ENCODE assay signal across 9 mouse cellular contexts in genomic region chr15:101092121-101092828, GRCm38 (mm10). TPM values are rescaled to one million over a fixed set of nuclear protein-coding genes. Genes with fewer than 3 reads are reported as not detected.
DNase-seq lines count a peak whose midpoint lies in the region; ATAC-seq and TF ChIP-seq lines count a peak whose summit lies in the region.
"Had no signal": no experiment of that assay in that cellular context is flagged by ENCODE, and none has a peak within 500 bp of the region (broad histone marks: within the 10 kb centered on the region; RNA-seq: fewer than 3 reads in every experiment).

No protein-coding gene starts in this region.

- no peaks in the 10 kb centered on the region for H3K9me3 ChIP-seq in ES-Bruce4 (replicated peaks; ENCODE audit: control insufficient read depth, insufficient read depth, low read length, poor library complexity, severe bottlenecking)
- no peaks in the 10 kb centered on the region for H3K9me3 ChIP-seq in hindbrain, embryonic 13.5 days
- H3K9me3 ChIP-seq in liver, embryonic 14.5 days (ENCODE audit: control insufficient read depth, low read length) = no peaks in the 10 kb centered on the region
- H3K9me3 ChIP-seq: embryonic facial prominence, embryonic 15.5 days had no signal

- TF ChIP-seq POLR2A in ES-Bruce4 (IDR thresholded peaks at IDR 0.05; ENCODE audit: insufficient read depth, low read length) = no peak
- TF ChIP-seq POLR2A in brain, embryonic 14.5 days (IDR thresholded peaks at IDR 0.05; ENCODE audit: borderline replicate concordance, extremely low read depth, insufficient read depth, insufficient read length, poor library complexity, severe bottlenecking) = no peak

- WGBS in hindbrain, embryonic 13.5 days = 23% methylated on average over 14 of the region's 14 CpGs
- 31% methylated on average over 14 of the region's 14 CpGs for WGBS in liver, embryonic 14.5 days (ENCODE audit: insufficient replicate concordance)

- peaks cover 14% of the 10 kb centered on the region for H3K4me1 ChIP-seq in ES-Bruce4 (ENCODE audit: control insufficient read depth, insufficient read depth, low read length)
- H3K4me1 ChIP-seq in hindbrain, embryonic 13.5 days (replicated peaks) = peaks cover 39% of the 10 kb centered on the region
- no peaks in the 10 kb centered on the region for H3K4me1 ChIP-seq in liver, embryonic 14.5 days (replicated peaks; ENCODE audit: control insufficient read depth in 2 of 2, insufficient read depth in 2 of 2, low read length in 1 of 2)

- intact Hi-C loops in heart, postnatal 25 days (cut with DNase I) = no loop called here

- H3K4me2 ChIP-seq in hindbrain, embryonic 13.5 days = peak overlapping the region; percentile 35
- H3K4me2 ChIP-seq in liver, embryonic 14.5 days (ENCODE audit: low read depth) = no peak overlapping the region

- H3K27me3 ChIP-seq in ES-Bruce4 (ENCODE audit: control insufficient read depth, insufficient read depth, low read length, poor library complexity, severe bottlenecking) = no peaks in the 10 kb centered on the region
- no peaks in the 10 kb centered on the region for H3K27me3 ChIP-seq in hindbrain, embryonic 13.5 days
- H3K27me3 ChIP-seq in liver, embryonic 14.5 days (ENCODE audit: control insufficient read depth, insufficient read depth, low read length) = no peaks in the 10 kb centered on the region; the same call in 1 of the 2 replicates
- H3K27me3 ChIP-seq: embryonic facial prominence, embryonic 15.5 days had no signal

- peak; percentile 53 for DNase-seq in brain, embryonic 14.5 days (ENCODE audit: low read depth)
- no peak for DNase-seq in liver, embryonic 14.5 days (ENCODE audit: low read depth in 3 of 3, low spot score in 3 of 3)
- DNase-seq in adrenal gland, postnatal 10 days = no peak
- no peak for DNase-seq in heart, postnatal 25 days (ENCODE audit: low spot score)

- H3K9ac ChIP-seq in ES-Bruce4 (ENCODE audit: low read depth, poor library complexity, severe bottlenecking) = peak overlapping the region; percentile 85
- no peak overlapping the region for H3K9ac ChIP-seq in hindbrain, embryonic 13.5 days
- no peak overlapping the region for H3K9ac ChIP-seq in liver, embryonic 14.5 days (replicated peaks)
- H3K9ac ChIP-seq: embryonic facial prominence, embryonic 15.5 days had no signal

- no peaks in the 10 kb centered on the region for H3K36me3 ChIP-seq in ES-Bruce4 (ENCODE audit: control insufficient read depth, insufficient read depth, low read length, poor library complexity, severe bottlenecking)
- no peaks in the 10 kb centered on the region for H3K36me3 ChIP-seq in hindbrain, embryonic 13.5 days
- H3K36me3 ChIP-seq in liver, embryonic 14.5 days (replicated peaks; ENCODE audit: control insufficient read depth, insufficient read depth, low read depth) = no peaks in the 10 kb centered on the region
- H3K36me3 ChIP-seq: embryonic facial prominence, embryonic 15.5 days had no signal

- peak overlapping the region; percentile 62 for H3K27ac ChIP-seq in ES-Bruce4 (ENCODE audit: insufficient read depth, low read length)
- H3K27ac ChIP-seq in hindbrain, embryonic 13.5 days = peak overlapping the region; percentile 89
- H3K27ac ChIP-seq in liver, embryonic 14.5 days = no peak overlapping the region
- H3K27ac ChIP-seq: embryonic facial prominence, embryonic 15.5 days had no signal

- H3K4me3 ChIP-seq in ES-Bruce4 (ENCODE audit: low read depth, low read length) = peak overlapping the region; percentile 24
- H3K4me3 ChIP-seq in hindbrain, embryonic 13.5 days = no peak overlapping the region
- no peak overlapping the region for H3K4me3 ChIP-seq in liver, embryonic 14.5 days (ENCODE audit: insufficient read depth in 1 of 2, low read depth in 2 of 2, low read length in 2 of 2)
- H3K4me3 ChIP-seq: embryonic facial prominence, embryonic 15.5 days had no signal

- TF ChIP-seq CTCF in ES-Bruce4 (IDR thresholded peaks at IDR 0.05; ENCODE audit: low read depth, low read length) = no peak
- no peak for TF ChIP-seq CTCF in brain, embryonic 14.5 days (IDR thresholded peaks at IDR 0.05; ENCODE audit: borderline replicate concordance, extremely low read depth, insufficient read depth, insufficient read length)
- no peak for TF ChIP-seq CTCF in liver, embryonic 14.5 days (IDR thresholded peaks at IDR 0.05; ENCODE audit: low read depth)

- 0 out of 2 replicates have a peak, but pooled peaks have one; percentile 21 for TF ChIP-seq EP300 in ES-Bruce4 (IDR thresholded peaks at IDR 0.05; ENCODE audit: insufficient read depth, low read depth, low read length)
- TF ChIP-seq EP300 in liver, embryonic 14.5 days (IDR thresholded peaks at IDR 0.05; ENCODE audit: low read depth) = no peak

- ATAC-seq in hindbrain, embryonic 13.5 days (ENCODE audit: low FRiP score) = peak; percentile 47; the same call in 1 of the 2 replicates
- 0 out of 2 replicates have a peak, but pooled peaks have one; percentile 18 for ATAC-seq in liver, embryonic 14.5 days (ENCODE audit: insufficient read depth)
- no peak for ATAC-seq in megakaryocyte, adult 5-6 weeks (ENCODE audit: poor library complexity, severe bottlenecking)

RNA-seq across cellular contexts. Expression of gene Fignl2, which starts 13.9 kb away (rescaled TPM):
- polyA plus RNA-seq in ES-Bruce4 (2011; ENCODE audit: insufficient read depth, insufficient read length, low read depth, missing spikeins) = 25.6 and 27.4 TPM in 2 replicates
- 1.5 and 2.1 TPM in 2 replicates for polyA plus RNA-seq in brain, embryonic 14.5 days (2012; rRNA removed)
- polyA plus RNA-seq in hindbrain, embryonic 13.5 days (2015; fragmentation: Nextera tagmentation; extraction: Ambion mirVana) = 0.16 and 0.23 TPM in 2 replicates
- polyA plus RNA-seq in liver, embryonic 14.5 days (2012; rRNA removed) = 1.0 and 1.2 TPM in 2 replicates
- polyA plus RNA-seq in liver, embryonic 14.5 days (2014; fragmentation: Nextera tagmentation; extraction: Ambion mirVana) = 0.14 and 0.28 TPM in 2 replicates
- 10 to 100 TPM in 1 of 2 experiments, 1 to 10 TPM in 1; 8.4 to 11.0 TPM for total RNA-seq in adrenal gland, postnatal 10 days (2021)
- 0.04 TPM in 1 of 2 replicates, not detected in the other for total RNA-seq in megakaryocyte, adult 5-6 weeks (2015)
- total RNA-seq in megakaryocyte, adult 5-6 weeks (2017) = 0.07 and 0.16 TPM in 2 replicates
- 1 to 10 TPM; 1.3 to 1.4 TPM for total RNA-seq in heart, postnatal 25 days (2021)

RNA-seq across cellular contexts. Expression of gene Ankrd33, which starts 23.3 kb away (rescaled TPM):
- polyA plus RNA-seq in ES-Bruce4 (2011; ENCODE audit: insufficient read depth, insufficient read length, low read depth, missing spikeins) = not detected in 2 replicates
- polyA plus RNA-seq in brain, embryonic 14.5 days (2012; rRNA removed) = not detected in 2 replicates
- not detected in 2 replicates for polyA plus RNA-seq in hindbrain, embryonic 13.5 days (2015; fragmentation: Nextera tagmentation; extraction: Ambion mirVana)
- polyA plus RNA-seq in liver, embryonic 14.5 days (2012; rRNA removed) = not detected in 2 replicates
- not detected in 2 replicates for polyA plus RNA-seq in liver, embryonic 14.5 days (2014; fragmentation: Nextera tagmentation; extraction: Ambion mirVana)
- under 1 TPM; 0.24 to 0.33 TPM for total RNA-seq in adrenal gland, postnatal 10 days (2021)
- not detected in 2 replicates for total RNA-seq in megakaryocyte, adult 5-6 weeks (2015)
- not detected in 2 replicates for total RNA-seq in megakaryocyte, adult 5-6 weeks (2017)
- not detected for total RNA-seq in heart, postnatal 25 days (2021)
- polyA plus RNA-seq: embryonic facial prominence, embryonic 15.5 days had no signal

RNA-seq across cellular contexts. Expression of gene Acvrl1, which starts 36.0 kb away (rescaled TPM):
- 2.7 and 2.9 TPM in 2 replicates for polyA plus RNA-seq in ES-Bruce4 (2011; ENCODE audit: insufficient read depth, insufficient read length, low read depth, missing spikeins)
- polyA plus RNA-seq in brain, embryonic 14.5 days (2012; rRNA removed) = 8.5 and 11.6 TPM in 2 replicates
- 7.9 and 8.6 TPM in 2 replicates for polyA plus RNA-seq in hindbrain, embryonic 13.5 days (2015; fragmentation: Nextera tagmentation; extraction: Ambion mirVana)
- polyA plus RNA-seq in liver, embryonic 14.5 days (2012; rRNA removed) = 1.1 TPM in 2 replicates
- 0.71 and 1.3 TPM in 2 replicates for polyA plus RNA-seq in liver, embryonic 14.5 days (2014; fragmentation: Nextera tagmentation; extraction: Ambion mirVana)
- 10 to 100 TPM; 19.5 to 19.8 TPM for total RNA-seq in adrenal gland, postnatal 10 days (2021)
- 6.9 and 8.2 TPM in 2 replicates for total RNA-seq in megakaryocyte, adult 5-6 weeks (2015)
- 27.6 and 34.9 TPM in 2 replicates for total RNA-seq in megakaryocyte, adult 5-6 weeks (2017)
- total RNA-seq in heart, postnatal 25 days (2021) = 10 to 100 TPM; 23.2 to 31.5 TPM

RNA-seq across cellular contexts. Expression of gene Gm47841, which starts 45.1 kb away (rescaled TPM):
- not detected in 2 replicates for polyA plus RNA-seq in ES-Bruce4 (2011; ENCODE audit: insufficient read depth, insufficient read length, low read depth, missing spikeins)
- not detected in 2 replicates for polyA plus RNA-seq in brain, embryonic 14.5 days (2012; rRNA removed)
- polyA plus RNA-seq in hindbrain, embryonic 13.5 days (2015; fragmentation: Nextera tagmentation; extraction: Ambion mirVana) = not detected in 2 replicates
- polyA plus RNA-seq in liver, embryonic 14.5 days (2012; rRNA removed) = not detected in 2 replicates
- not detected in 2 replicates for polyA plus RNA-seq in liver, embryonic 14.5 days (2014; fragmentation: Nextera tagmentation; extraction: Ambion mirVana)
- total RNA-seq in adrenal gland, postnatal 10 days (2021) = under 1 TPM in 1 of 2 experiments, not detected in 1; 0.33 TPM
- not detected in 2 replicates for total RNA-seq in megakaryocyte, adult 5-6 weeks (2015)
- not detected in 2 replicates for total RNA-seq in megakaryocyte, adult 5-6 weeks (2017)
- not detected for total RNA-seq in heart, postnatal 25 days (2021)
- total RNA-seq: left cerebral cortex, postnatal 36 days had no signal
- polyA plus RNA-seq: embryonic facial prominence, embryonic 15.5 days had no signal
